Mouse (Mus musculus): Measurements from ENCODE around the gene Farp2. TPM values are rescaled to one million over a fixed set of nuclear protein-coding genes. Genes with fewer than 3 reads are reported as not detected.
"Not testable (repeated sequence)": the region's sequence is repeated elsewhere in the genome, so short reads cannot be mapped to it uniquely, and the experiment has no call there.

The Farp2 gene
- polyA plus RNA-seq (2012; rRNA removed), result 6.4 and 6.8 TPM in 2 replicates

DNA sequence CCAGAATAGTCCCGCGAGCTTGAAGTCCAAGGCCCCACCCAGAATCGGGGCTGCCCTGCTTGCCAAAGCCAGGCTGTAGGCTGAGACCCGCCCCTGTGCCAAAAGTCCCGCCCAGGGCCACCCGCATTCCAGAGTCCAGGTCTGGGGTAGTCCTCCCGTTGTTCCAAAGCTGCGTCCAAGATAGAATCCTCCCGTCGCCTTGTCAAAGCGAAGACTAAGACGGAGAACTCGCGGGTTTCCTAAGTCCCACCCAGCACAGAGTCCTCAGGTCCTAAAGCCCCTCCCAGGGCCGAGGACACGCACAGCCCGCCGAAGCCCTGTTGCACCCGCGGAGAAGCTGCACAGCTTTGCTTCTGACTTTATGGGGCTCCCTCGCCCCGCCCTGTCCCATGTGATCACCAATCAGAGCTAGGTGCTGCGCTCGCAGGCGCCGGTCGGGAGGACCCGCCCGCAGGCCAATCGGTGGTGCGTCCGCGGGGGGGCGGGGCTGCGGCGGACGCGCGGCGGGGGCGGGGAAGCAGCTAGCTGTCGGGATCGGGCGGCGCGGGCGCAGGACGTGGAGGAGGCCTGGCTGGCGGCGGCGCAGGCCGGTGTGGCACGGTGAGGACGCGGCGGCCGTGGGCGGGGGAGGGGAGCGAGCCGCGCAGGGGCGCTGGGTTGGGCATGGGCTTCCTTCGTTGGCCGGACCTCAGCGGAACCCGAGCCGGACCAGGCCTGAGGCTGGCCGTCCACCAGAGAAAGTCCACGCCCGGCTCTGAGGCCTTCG, at the start of gene Farp2:
TSS of gene Farp2 (plus strand) at position 495 of the 766 bp plus-strand sequence.
- peak; percentile 57 for DNase-seq (ENCODE audit: low read depth)

DNA sequence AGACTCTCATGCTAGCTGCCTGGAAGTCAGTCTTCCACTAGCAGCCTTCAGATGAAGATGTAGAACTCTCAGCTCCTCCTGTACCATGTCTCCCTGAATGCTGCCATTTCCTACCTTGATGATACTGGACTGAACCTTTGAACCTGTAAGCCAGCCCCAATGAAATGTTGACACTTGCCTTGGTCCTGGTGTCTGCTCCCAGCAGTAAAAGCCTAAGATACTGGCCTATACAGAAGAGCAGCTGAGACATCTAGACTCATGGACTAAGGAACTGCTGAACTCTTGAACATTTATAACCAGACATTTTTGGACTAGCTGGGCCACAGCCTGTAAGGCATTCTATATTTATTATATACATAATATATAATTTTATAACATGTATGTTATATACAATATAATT, 46.8 kb upstream of the Farp2 start:
- DNase-seq (ENCODE audit: low read depth), result no peak

DNA sequence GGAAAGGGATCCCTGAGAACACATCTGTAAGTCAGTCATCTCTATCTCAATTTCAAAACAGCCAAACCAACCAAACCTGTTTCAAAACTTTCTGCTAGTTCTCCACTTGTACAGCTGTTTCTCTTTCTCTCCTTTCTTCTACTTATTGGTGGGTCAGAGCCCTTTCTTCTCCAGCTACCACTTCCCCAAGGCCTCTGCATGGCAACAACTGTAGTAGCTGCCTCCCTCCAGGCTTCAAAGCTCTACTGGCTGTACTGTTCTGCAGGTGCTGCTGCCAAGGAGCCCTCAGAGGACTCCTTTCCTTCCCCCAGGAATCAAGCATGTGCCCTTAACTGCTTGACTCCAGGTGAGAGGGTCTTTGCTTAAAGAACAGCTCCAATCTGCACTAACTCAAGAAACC, 46.1 kb upstream of the Farp2 start:
- DNase-seq (ENCODE audit: low read depth), result no peak

DNA sequence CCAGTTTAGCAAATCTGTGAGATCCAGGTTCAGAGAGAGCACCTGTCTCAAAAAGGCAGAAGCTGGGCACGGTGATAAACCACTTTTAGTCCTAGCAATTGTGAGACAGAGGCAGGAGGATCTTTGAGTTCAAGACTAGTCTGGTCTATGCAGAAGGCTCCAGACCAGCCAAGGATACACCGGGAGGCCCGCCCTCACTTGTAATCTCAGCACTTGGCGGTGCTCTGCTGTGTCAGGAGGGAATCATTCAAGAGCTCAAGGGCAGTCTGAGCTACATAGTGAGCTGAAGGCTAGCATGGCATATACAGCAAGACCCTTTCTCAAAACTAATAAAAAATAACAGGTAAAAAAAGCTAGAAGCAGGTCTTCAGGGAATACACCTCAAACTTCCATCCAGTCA, 43.3 kb upstream of the Farp2 start:
- no peak for DNase-seq (ENCODE audit: low read depth)

DNA sequence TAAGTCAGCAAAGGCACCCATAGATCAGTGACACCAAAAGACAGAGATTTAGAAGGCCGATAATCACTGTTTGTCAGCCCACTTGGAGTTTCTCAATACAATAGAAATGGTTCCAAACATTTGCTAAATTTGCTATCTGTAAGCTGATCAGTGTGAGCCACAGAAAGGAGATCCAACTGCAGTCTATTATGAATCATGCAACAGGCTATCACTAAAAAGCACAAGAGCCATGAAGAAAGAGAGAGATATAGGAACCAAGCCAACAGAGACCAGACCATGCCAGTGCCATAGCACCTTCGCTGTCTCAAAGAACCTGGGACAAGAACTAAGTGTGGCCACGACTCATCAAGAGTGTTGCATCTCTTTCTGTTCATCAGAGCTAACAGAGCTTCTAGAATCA, 36.2 kb upstream of the Farp2 start:
- DNase-seq (ENCODE audit: low read depth), result no peak

DNA sequence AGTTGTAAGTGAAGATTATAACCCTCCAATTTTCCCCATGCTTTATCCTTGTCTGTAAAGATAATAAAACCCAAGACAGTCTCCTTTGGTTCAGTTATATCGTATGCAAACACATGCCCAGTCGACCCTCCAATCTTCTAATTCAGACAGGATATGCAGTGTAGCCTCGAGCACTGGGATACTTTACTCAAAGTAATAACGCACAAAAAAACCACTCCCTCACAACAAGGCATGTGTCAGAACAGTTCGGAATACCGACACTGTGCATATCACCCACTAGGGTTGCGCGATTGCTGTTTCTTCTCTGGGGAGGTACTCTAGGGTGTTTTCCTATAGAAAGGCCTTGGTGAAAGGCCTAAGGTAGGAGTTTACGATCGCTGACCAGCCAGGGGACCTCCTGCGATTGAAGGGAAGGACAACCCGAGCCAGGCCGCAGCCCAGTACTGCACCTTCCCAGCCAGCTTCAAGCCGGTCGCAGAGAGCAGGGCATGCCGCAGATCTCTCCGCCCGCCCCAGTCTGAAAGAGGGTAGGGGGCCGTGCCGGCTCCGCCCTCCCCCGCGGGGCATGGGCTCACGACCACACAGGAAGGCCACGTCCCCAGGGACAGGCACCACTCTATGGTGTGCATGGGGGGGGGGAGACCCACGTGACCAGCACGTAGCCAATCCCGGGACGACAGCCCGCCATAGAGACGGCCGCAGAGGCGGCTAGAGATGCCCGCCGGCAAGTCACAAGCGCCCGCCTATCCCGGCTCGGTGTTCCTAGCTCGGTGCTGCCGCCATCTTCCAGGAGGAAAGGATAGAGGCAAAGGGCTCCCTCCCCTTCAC, 33.9 kb upstream of the Farp2 start:
- DNase-seq (ENCODE audit: low read depth), result peak; percentile 64

DNA sequence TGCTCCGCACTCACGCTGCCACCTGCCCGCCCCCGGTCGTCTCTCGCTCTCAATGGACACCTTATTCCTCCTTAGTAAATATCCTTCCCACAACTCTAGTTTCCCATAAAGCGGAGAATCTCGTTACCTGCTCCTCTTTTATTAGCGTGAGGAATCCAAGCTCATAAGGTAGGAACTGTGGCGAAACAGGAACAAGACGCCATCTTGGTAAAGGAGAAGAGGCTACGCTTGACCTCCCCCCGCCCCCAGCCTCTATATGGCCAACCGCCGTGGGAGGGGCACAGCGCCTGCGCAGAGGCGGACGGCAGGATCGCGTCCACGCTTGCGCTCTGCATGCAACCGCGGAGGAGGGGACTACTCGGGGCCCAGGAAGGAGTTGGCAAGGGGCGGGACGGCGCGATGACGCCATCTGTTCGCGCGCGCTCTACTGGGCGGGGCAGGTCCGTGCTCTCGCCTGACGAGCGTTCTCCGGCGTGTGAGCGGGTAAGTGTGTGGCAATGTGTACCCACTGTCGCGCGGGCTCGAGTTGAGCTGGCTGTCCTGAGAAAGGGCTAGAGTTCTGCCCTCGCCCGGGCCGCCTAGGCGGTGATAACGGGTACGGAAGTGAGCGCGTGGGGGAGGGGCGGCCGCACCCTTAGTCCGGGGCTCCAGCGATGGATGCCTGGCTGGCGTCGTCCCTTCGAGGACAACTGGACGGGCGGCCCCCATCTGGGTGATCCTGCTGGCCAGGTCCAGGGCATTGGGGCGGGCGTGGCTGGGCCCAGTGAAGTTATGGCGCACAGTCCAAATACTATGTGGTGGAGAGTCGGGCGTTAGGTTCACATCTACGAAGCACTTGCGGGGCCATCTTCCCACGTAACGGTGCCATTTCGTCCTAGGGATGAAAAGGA, 33.0 kb upstream of the Farp2 start, which contains the start of gene Hdlbp:
TSS of gene Hdlbp (minus strand) at position 230 of the 890 bp plus-strand sequence.
- DNase-seq (ENCODE audit: low read depth), result peak; percentile 68

DNA sequence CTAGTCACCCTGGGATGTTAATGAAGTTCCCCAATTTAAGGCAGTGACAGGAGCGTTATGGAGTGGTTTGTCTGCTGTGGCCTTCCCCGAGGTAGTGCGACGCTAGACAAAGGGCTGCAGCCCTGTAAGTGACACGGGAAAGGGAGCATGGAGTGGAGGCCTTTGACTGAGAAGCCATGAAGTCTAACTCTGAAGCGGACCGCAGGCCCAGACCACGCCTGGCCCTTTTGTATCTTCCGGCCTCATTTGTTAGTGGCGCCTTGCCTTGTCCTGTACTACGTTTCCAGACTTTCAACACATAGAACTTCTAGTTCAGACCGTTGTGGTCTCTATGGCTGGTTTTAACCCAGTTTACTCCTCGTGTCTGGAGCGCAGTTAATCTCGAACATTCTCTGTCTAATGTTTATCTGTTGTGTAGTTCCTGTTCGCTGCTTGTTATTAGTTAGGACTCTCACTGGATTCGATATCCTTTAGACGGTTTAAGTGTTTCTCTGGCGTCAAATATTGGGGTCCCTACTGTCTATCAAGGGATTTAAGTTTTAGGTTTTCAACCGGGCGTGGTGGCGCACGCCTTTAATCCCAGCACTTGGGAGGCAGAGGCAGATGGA, 32.3 kb upstream of the Farp2 start:
- no peak for DNase-seq (ENCODE audit: low read depth)

DNA sequence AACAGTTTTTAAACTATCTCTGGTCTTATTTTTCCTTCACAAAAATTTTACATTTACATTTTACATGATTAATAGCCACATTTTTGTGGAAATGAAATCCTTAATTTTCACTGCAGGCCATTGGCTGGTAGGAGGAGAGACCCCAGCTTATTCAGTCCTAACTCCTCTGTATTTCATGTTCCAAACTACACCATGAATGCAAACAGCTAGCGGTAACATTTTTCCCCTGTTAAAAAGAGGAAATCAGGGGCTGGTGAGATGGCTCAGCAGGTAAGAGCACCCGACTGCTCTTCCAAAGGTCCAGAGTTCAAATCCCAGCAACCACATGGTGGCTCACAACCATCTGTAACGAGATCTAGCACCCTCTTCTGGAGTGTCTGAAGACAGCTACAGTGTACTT, 25.6 kb upstream of the Farp2 start:
- DNase-seq (ENCODE audit: low read depth), result not testable (repeated sequence)

DNA sequence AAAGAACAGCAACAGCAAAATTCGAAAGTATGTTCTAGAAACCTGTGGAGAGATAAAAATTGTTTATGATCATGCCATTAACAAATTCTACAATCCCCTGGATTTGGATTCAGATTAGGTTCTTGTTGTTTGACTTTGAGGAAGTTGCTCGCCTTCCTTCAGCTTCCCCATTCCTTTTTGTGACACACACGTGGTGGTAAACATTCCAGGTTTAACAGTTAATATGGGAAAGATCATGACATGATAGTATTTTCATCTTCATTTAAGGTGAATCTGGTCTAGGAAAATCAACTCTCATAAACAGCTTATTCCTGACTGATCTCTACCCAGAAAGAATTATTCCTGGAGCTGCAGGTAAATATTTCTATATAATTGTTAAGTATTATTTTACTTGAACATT, 16.6 kb upstream of the Farp2 start:
- no peak for DNase-seq (ENCODE audit: low read depth)

DNA sequence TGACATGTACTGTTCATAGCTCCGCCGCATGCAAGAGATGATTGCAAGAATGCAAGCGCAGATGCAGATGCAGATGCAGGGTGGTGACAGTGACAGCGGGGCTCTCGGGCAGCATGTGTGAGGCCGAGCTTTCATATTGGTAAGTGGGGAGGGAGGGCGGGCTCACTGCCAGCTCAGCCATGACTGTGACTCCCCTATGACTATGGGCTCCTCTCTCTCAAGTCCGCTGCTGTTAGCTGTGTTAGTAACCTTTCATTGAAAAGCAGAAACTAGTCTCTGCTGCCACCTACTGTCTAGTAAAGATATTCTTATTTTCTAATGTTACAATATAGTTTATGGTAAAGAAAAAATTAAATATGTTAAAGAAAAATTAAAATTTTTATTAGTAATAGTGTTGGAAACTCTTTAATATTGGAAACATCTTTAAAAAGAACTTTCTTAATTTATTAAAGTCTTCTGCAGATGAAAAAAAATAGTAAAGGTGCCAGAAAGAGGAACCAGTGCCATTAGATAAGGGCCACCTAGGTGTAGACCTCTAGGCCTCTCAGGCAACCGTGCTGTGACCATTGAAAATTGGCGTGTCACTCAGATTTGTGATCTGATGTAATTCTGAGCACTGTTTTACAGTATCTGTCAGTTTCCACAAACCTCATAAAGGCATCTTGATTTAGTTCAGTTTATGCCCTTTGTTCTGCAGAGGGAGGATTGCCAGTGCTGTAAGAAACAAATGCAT, 4.8 kb upstream of the Farp2 start:
- DNase-seq (ENCODE audit: low read depth), result no peak

DNA sequence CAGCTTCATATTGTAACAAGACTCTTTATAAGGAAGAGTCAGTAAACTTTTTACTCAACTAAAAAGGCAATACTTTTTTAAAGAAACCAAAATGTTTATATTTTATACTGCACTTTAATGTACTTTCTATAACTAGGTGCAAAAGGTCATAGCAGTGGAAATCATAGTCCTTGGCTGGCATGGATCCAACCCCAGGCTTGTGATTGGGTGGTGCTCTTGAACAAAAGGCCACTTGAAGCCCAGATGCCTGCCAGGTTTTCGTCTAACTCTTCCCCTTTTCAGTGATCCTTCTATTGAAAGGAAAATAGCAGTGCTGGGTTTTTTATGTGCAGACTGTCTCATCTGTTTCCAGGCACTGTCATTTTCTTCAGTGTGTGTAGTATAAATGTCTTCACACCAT, 3.3 kb upstream of the Farp2 start:
- DNase-seq (ENCODE audit: low read depth), result not testable (repeated sequence)

DNA sequence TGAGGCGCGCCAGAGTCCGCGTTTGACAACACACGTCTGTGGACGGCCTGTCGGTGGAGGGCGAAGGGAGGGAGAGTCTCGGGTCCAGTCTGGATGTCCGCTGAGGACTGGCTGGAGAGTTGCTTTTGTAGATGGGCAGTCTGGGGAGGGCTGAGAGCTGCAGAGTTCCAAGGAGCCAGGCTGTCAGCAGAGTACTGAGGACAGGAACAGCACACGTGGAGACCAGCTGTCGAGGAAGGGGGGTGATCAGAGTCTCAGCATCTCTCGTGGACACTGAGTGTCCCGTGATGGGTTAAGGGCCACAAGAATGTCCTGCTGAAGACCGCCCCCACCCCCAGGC, 442 bp downstream of the Farp2 start:
- DNase-seq (ENCODE audit: low read depth), result no peak

DNA sequence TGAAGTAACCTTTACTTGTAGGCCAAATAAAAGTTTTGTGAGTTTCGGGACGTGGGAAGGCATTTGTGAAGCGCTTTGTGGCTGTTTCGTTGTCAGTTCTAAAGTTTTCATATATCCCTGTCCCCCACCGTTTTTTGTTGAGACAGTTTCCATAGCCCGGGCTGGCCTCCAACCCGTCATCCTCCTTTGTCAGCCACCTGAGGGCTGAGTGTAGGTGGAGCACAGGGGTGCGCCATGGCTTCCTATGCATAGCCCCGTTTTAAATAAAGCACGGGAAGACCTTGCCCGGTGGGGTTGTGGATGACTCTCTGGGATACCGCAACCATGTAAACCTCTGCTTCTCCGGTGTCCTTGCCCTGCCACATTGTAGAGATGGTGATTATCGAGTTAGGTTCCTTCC, 1.3 kb downstream of the Farp2 start:
- DNase-seq (ENCODE audit: low read depth), result no peak

DNA sequence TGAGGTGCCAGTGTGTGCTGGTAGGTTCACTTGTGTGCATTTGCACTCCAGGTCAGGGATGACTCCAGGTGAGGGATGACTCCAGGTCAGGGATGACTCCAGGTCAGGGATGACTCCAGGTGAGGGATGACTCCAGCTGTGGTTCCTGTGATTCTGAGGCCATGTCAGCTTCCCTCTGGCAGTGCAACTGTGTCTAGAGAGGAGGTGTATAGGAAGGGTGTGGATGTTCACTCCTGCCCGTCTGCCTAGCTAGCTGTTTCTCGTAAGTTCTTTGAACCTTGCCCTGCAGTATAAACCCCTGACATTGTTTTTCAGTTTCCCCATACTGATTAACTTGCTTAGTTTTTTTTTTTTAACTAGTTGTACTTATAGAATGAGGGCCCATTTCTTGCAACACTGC, 9.6 kb downstream of the Farp2 start:
- DNase-seq (ENCODE audit: low read depth), result no peak

DNA sequence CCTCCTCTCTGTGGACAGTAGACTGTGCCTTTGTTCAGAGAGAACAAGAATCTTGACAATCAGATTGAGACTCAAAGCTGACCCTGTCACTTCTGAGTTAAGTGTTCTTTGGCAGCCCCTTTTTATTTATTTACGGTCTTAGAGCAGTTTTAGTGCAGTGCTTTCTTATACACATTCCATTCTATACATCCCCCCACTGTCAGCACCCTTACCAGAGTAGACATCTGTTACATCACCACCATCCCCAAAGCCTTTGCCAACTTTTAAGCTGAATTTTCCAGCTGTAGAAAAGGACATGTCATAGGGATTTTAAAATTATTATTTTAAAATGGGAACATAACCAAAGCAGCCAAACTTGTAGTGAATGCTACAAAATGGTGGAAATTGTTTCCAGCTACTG, 10.4 kb downstream of the Farp2 start:
- DNase-seq (ENCODE audit: low read depth), result no peak

DNA sequence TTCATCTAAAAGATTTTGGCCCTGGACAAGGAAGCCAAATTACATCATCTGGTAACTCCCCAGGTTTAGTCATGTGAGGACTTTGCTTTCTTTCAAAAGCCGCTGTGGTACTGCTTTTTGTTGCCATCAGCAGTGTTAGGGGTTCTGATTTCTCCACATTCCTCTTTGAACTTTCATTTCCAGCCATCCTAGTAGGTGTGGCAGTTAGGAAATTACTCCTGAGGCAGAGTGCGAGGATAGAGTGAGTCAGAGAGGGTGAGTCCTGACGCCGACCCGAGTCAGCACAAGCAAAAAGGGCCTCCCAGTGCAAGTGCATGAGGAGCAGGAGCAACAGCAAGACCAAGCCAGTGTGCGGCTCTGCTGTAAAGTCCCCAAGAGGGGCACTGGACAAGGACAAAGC, 17.9 kb downstream of the Farp2 start:
- DNase-seq (ENCODE audit: low read depth), result no peak

DNA sequence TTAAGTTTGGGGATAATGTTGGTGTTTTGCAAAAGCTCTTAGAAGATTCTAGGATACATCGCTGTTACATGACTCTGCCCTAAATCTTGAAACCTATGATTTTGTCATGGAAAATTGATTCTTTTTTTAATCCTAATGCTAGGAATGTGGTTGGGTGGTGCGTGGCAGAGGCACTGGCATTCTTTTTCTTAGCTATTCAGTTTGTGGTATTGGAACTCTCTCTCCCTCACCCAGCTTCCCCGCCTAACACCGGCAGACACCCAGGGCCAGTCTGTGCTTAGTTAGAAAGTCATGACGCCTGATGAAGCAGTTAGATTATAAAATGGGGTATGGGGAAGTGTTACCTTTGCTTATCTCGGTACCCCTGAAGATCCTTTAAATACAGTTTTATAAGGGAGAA, 25.3 kb downstream of the Farp2 start:
- DNase-seq (ENCODE audit: low read depth), result no peak

DNA sequence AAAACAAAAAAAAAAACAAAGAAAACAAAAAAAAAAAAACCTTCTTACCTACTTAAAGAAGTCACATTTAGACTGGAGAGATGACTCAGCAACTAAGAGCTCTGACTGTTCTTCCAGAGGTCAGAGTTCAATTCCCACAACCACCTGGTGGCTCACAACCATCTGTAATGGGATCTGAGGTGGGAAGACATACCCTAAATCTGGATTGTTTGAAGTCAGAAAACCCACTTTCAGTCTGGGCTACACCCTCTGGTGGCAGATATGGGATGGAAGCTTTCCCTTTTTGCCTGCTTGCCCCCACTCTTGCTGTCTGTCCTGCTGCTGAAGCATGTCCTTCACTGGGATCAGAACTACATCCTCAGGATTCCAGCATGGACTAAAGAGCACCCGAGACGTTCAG, 31.3 kb downstream of the Farp2 start:
- no peak for DNase-seq (ENCODE audit: low read depth)

DNA sequence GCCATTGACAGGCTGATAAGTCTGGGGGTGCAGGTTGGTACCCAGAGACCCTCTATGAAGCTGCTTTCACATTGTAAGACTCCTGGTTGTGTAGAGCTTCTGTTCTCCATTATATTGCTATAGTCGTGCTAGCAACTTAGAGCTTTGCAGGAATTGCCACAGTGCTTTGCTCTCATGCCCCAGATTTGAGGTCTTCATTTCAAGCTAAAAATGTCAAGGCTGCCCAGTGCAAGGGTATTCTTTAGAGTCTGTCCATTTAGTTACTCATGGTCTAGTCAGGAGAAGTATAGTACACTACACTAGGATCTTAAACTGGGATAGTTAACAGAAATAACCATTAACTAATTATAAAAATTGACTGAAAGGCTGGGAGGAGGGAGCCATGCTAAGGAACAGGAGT, 35.4 kb downstream of the Farp2 start:
- DNase-seq (ENCODE audit: low read depth), result no peak

DNA sequence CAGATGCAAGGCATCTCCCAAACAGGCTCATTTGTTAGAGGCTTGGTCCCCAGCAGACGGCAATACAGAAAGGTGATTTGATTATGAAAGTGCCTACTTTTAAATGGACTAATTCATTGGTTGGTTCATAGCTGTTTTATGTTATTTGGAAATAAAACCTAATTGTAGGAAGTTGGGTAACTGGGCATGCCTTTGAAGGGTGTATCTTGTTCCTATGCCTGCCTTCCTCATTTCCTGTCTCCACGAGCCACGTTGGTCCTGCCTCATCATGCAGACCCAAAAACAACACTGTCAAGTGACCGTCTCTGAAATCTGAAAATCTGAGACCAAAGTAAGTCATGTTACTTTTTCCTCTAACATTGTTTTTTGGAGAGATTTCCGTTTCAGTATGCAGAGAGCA, 39.5 kb downstream of the Farp2 start:
- no peak for DNase-seq (ENCODE audit: low read depth)
